Comparison of ENCODE assay signal across 8 mouse cellular contexts in genomic region chr4:44071741-44072145, GRCm38 (mm10). TPM values are rescaled to one million over a fixed set of nuclear protein-coding genes. Genes with fewer than 3 reads are reported as not detected.
DNase-seq lines count a peak whose midpoint lies in the region; ATAC-seq lines count a peak whose summit lies in the region.

No protein-coding gene starts in this region.

- intact Hi-C loops in gastrocnemius, postnatal 14 days (cut with DNase I; ENCODE audit: low total_unique reads): loop anchor here (10.0 kb wide), 1 partner anchor 223 kb away; no protein-coding TSS in a partner anchor

- no peaks in the 10 kb centered on the region for H3K27me3 ChIP-seq in lung, embryonic 16.5 days (ENCODE audit: control insufficient read depth, insufficient read depth, low read depth, low read length)
- no peaks in the 10 kb centered on the region for H3K27me3 ChIP-seq in embryonic facial prominence, embryonic 14.5 days (replicated peaks; ENCODE audit: control insufficient read depth, insufficient read depth, low read length)
- no peaks in the 10 kb centered on the region for H3K27me3 ChIP-seq in intestine, embryonic 16.5 days (replicated peaks; ENCODE audit: control insufficient read depth, insufficient read depth, low read length)

- no peaks in the 10 kb centered on the region for H3K9me3 ChIP-seq in lung, embryonic 16.5 days (ENCODE audit: control insufficient read depth, low read length)
- H3K9me3 ChIP-seq in embryonic facial prominence, embryonic 14.5 days (ENCODE audit: control insufficient read depth, low read length): no peaks in the 10 kb centered on the region
- H3K9me3 ChIP-seq in intestine, embryonic 16.5 days (ENCODE audit: control insufficient read depth, low read length): no peaks in the 10 kb centered on the region

- H3K27ac ChIP-seq in lung, embryonic 16.5 days (ENCODE audit: low read length): peak overlapping the region; percentile 86
- H3K27ac ChIP-seq in embryonic facial prominence, embryonic 14.5 days (replicated peaks; ENCODE audit: low read depth, low read length): no peak overlapping the region
- peak overlapping the region; percentile 83 for H3K27ac ChIP-seq in intestine, embryonic 16.5 days (ENCODE audit: low read length)

- no peak for DNase-seq in lung, postnatal 25 days (ENCODE audit: low spot score)
- peak; percentile 17 for DNase-seq in embryonic facial prominence, embryonic 14.5 days (ENCODE audit: low spot score)
- DNase-seq in gastrocnemius, postnatal 14 days: no peak
- no peak for DNase-seq in cerebellum, adult 8-10 months
- no peak for DNase-seq in frontal cortex, postnatal 10 days (ENCODE audit: low spot score in 2 of 2)

- peak overlapping the region; percentile 81 for H3K4me2 ChIP-seq in lung, embryonic 16.5 days (ENCODE audit: low read depth, low read length)
- H3K4me2 ChIP-seq in embryonic facial prominence, embryonic 14.5 days (ENCODE audit: low read depth, low read length): peak overlapping the region; percentile 68
- H3K4me2 ChIP-seq in intestine, embryonic 16.5 days (ENCODE audit: low read depth, low read length): peak overlapping the region; percentile 67

- peak overlapping the region; percentile 86 for H3K4me3 ChIP-seq in lung, embryonic 16.5 days (ENCODE audit: low read length)
- peak overlapping the region; percentile 95 for H3K4me3 ChIP-seq in embryonic facial prominence, embryonic 14.5 days (ENCODE audit: low read depth, low read length)
- peak overlapping the region; percentile 75 for H3K4me3 ChIP-seq in intestine, embryonic 16.5 days (ENCODE audit: low read length)

- peaks cover 15% of the 10 kb centered on the region for H3K4me1 ChIP-seq in lung, embryonic 16.5 days (replicated peaks; ENCODE audit: control insufficient read depth, insufficient read depth, low read length)
- H3K4me1 ChIP-seq in embryonic facial prominence, embryonic 14.5 days (ENCODE audit: control insufficient read depth, insufficient read depth, low read length): peaks cover 10% of the 10 kb centered on the region; the same call in 1 of the 2 replicates
- H3K4me1 ChIP-seq in intestine, embryonic 16.5 days (ENCODE audit: control insufficient read depth, insufficient read depth, low read length): peaks cover 22% of the 10 kb centered on the region

- peak overlapping the region; percentile 89 for H3K9ac ChIP-seq in lung, embryonic 16.5 days (ENCODE audit: low read length)
- peak overlapping the region; percentile 85 for H3K9ac ChIP-seq in embryonic facial prominence, embryonic 14.5 days (ENCODE audit: low read depth, low read length)
- peak overlapping the region; percentile 85 for H3K9ac ChIP-seq in intestine, embryonic 16.5 days (ENCODE audit: low read depth, low read length)

- 3% methylated on average over 11 of the region's 11 CpGs for WGBS in lung, embryonic 16.5 days
- WGBS in embryonic facial prominence, embryonic 14.5 days: 7% methylated on average over 11 of the region's 11 CpGs
- 6% methylated on average over 11 of the region's 11 CpGs for WGBS in intestine, embryonic 16.5 days

- no peaks in the 10 kb centered on the region for H3K36me3 ChIP-seq in lung, embryonic 16.5 days (ENCODE audit: control insufficient read depth, insufficient read depth, low read length)
- H3K36me3 ChIP-seq in embryonic facial prominence, embryonic 14.5 days (ENCODE audit: control insufficient read depth, insufficient read depth, low read length): no peaks in the 10 kb centered on the region
- no peaks in the 10 kb centered on the region for H3K36me3 ChIP-seq in intestine, embryonic 16.5 days (ENCODE audit: control insufficient read depth, insufficient read depth, low read length)

- ATAC-seq in lung, embryonic 16.5 days (ENCODE audit: low read depth): peak; percentile 12
- 0 out of 2 replicates have a peak, but pooled peaks have one; percentile 3 for ATAC-seq in embryonic facial prominence, embryonic 14.5 days (ENCODE audit: low read depth)
- ATAC-seq in intestine, embryonic 16.5 days: peak; percentile 72
- ATAC-seq in megakaryocyte-erythroid progenitor cell, adult 5-6 weeks (replicated peaks; ENCODE audit: low FRiP score, low TSS enrichment, poor library complexity, severe bottlenecking): peak; percentile 58

RNA-seq across cellular contexts. Expression of gene Gne, which starts 12.2 kb away (rescaled TPM):
- 47.9 TPM in 2 replicates for polyA plus RNA-seq in lung, embryonic 16.5 days (2015; fragmentation: Nextera tagmentation; extraction: Ambion mirVana)
- 27.6 and 29.0 TPM in 2 replicates for polyA plus RNA-seq in embryonic facial prominence, embryonic 14.5 days (2014; fragmentation: Nextera tagmentation; extraction: Ambion mirVana)
- polyA plus RNA-seq in intestine, embryonic 16.5 days (2015; fragmentation: Nextera tagmentation; extraction: Ambion mirVana): 50.4 and 57.2 TPM in 2 replicates
- total RNA-seq in megakaryocyte-erythroid progenitor cell, adult 5-6 weeks (2014; fragmentation: Nextera tagmentation): 38.3 and 48.9 TPM in 2 replicates
- total RNA-seq in megakaryocyte-erythroid progenitor cell, adult 5-6 weeks (2017): 35.4 and 42.6 TPM in 2 replicates
- 10 to 100 TPM; 12.4 to 13.0 TPM for total RNA-seq in gastrocnemius, postnatal 14 days (2021)

Comparison
In these comparisons a context has a peak if more than half of its experiments do, and no peak if none do; other contexts are left out.
1. ATAC-seq: peak in every context shown above with its lines; median percentile 72 in intestine, embryonic 16.5 days; 58 in megakaryocyte-erythroid progenitor cell, adult 5-6 weeks; 12 in lung, embryonic 16.5 days; 3 in embryonic facial prominence, embryonic 14.5 days.